Mouse (Mus musculus): ENCODE results near the gene Plk5.
A peak's percentile ranks its signal among the peaks of the same experiment; 100 is the strongest.

GRCm38 (mm10) chr10:80376160-80376559 is 19.9 kb downstream of the Plk5 start:
- TF ChIP-seq CTCF (conservative IDR thresholded peaks at IDR 0.05; ENCODE audit: insufficient read depth, insufficient read length, low read depth, low read length) = peak; percentile 92
- TF ChIP-seq POLR2A (IDR thresholded peaks at IDR 0.05; ENCODE audit: low read depth, low read length) = no peak
